Mouse (Mus musculus) limb, embryonic 13.5 days (tissue): ENCODE data around the gene Wasf3. TPM values are rescaled to one million over a fixed set of nuclear protein-coding genes. Genes with fewer than 3 reads are reported as not detected.
A peak's percentile ranks its signal among the peaks of the same experiment; 100 is the strongest.

Experiments used
- ATAC-seq: fragments of 200-750 bp; cut with Nextera tagmentation; 2 replicates; pipeline ENCODE4 v1.8.0; 2017; ENCODE audit warnings: low read depth, moderate number of reproducible peaks, moderate TSS enrichment; ENCODE audit not compliant: low FRiP score
- H3K27ac ChIP-seq: fragments of 300-500 bp; sonication (generic); 2 replicates; pipeline ENCODE4 v1.5.1; 2015; ENCODE audit warnings: inconsistent platforms, mild to moderate bottlenecking, moderate library complexity
- H3K27me3 ChIP-seq: fragments of 300-500 bp; sonication (generic); 2 replicates; pipeline ENCODE4 v1.6.1; 2015; ENCODE audit warnings: mild to moderate bottlenecking, inconsistent platforms
- H3K36me3 ChIP-seq: fragments of 300-500 bp; sonication (generic); 2 replicates; pipeline ENCODE4 v1.6.1; 2015; ENCODE audit warnings: inconsistent platforms, mild to moderate bottlenecking, moderate library complexity
- H3K4me1 ChIP-seq: fragments of 300-500 bp; sonication (generic); 2 replicates; pipeline ENCODE4 v1.6.1; 2015; ENCODE audit warnings: inconsistent platforms
- H3K4me2 ChIP-seq: fragments of 300-500 bp; sonication (generic); replicated peaks from 2 replicates; pipeline ENCODE4 v1.6.1; 2015; ENCODE audit warnings: inconsistent platforms, mild to moderate bottlenecking, moderate library complexity
- H3K4me3 ChIP-seq: fragments of 300-500 bp; sonication (generic); 2 replicates; pipeline ENCODE4 v1.5.1; 2015; ENCODE audit warnings: moderate library complexity, mild to moderate bottlenecking, inconsistent platforms
- H3K9ac ChIP-seq: fragments of 300-500 bp; sonication (generic); 2 replicates; pipeline ENCODE4 v1.6.1; 2015; ENCODE audit warnings: mild to moderate bottlenecking, inconsistent platforms
- H3K9me3 ChIP-seq: fragments of 300-500 bp; sonication (generic); 2 replicates; pipeline ENCODE4 v1.6.1; 2016; ENCODE audit warnings: inconsistent platforms
- WGBS: fragments of 180-500 bp; shearing (Covaris S2); methylation state at CpG from one replicate; pipeline ENCODE4 v1.1.7; 2015; 5-methylcytosine and 5-hydroxymethylcytosine counted together
- polyA plus RNA-seq: library from polyadenylated mRNA; unstranded; fragments of >200 nt; fragmentation: Nextera tagmentation; extraction: Ambion mirVana; gene quantifications from 2 replicates; pipeline ENCODE4 v1.2.1, GENCODE M21; 2015

Wasf3 gene
- polyA plus RNA-seq, result 3.7 and 4.5 TPM in 2 replicates

DNA sequence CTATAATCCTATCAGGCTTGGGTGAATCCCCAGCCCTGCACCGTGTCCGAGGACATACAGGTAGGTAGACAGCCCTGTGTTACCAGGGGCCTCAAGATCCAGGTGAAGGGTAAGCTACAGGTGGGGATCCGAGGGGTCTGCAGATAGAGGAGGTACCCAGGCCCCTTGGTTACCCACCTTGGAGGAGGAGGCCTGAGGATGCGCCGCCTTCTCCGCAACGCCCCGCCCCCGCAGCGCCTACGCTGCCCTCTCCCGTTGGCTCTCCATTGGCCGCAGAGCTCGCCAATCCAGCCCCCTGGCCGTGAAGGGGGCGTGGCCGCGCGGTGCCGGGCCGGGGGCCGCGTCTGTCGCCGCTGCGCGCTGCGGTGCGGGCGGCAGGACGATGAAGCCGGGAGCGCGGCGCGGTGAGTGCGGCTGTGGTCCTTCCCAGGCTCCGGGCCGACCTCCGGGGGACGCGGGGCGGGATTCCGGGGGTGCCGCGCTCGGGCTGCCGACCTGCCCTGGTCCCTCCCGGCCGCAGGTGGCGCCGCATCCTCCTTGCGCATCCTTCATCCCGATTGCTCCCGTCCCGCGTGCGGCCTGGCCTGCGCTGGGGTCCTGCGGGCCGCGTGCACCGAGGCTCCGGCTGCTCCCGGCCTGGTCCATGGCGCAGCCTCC, at the start of gene Wasf3:
TSS of gene Wasf3 (plus strand) at position 51 of the 657 bp plus-strand sequence.
- peak within 1 kb of the TSS; percentile 81 for H3K9ac ChIP-seq
- peaks cover 5% of the 10 kb centered on the region for H3K4me1 ChIP-seq
- H3K27ac ChIP-seq, result no peak within 1 kb of the TSS
- ATAC-seq, result peak; percentile 94
- peak within 1 kb of the TSS; percentile 70 for H3K4me3 ChIP-seq
- no peaks in the 10 kb centered on the region for H3K27me3 ChIP-seq
- no peaks in the 10 kb centered on the region for H3K9me3 ChIP-seq
- no peaks in the 10 kb centered on the region for H3K36me3 ChIP-seq
- under 1% methylated on average over 66 of the region's 66 CpGs for WGBS
- H3K4me2 ChIP-seq, result peak within 1 kb of the TSS; percentile 84

DNA sequence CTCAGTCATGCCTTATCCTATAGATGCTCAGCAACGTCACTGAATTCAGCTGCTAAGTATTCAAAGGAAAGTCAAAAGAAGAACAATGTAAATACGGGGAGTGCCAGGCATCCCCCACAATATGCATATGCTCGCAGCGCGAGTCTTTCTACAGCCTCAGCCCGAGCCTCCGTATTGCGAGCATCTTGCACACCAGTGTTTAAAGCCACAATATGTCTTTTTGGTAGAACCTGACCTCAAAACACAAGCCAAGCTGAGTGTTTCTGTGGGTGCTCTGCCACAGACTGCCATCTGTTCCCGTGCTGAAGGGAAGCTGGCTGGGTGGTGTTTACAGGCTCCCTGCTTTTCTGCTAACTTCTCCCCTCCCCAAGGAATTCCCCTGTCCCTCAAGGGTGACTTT, 46.7 kb upstream of the Wasf3 start:
- Histone ChIP-seq H3K4me1 (no peaks in the 10 kb centered on the region), H3K4me2 (no peak overlapping the region), H3K36me3 (no peaks in the 10 kb centered on the region), H3K9me3 (no peaks in the 10 kb centered on the region), H3K27me3 (no peaks in the 10 kb centered on the region), H3K27ac (no peak overlapping the region), H3K4me3 (no peak overlapping the region), H3K9ac (no peak overlapping the region)
- 57% methylated on average over 9 of the region's 9 CpGs for WGBS
- ATAC-seq, result no peak

DNA sequence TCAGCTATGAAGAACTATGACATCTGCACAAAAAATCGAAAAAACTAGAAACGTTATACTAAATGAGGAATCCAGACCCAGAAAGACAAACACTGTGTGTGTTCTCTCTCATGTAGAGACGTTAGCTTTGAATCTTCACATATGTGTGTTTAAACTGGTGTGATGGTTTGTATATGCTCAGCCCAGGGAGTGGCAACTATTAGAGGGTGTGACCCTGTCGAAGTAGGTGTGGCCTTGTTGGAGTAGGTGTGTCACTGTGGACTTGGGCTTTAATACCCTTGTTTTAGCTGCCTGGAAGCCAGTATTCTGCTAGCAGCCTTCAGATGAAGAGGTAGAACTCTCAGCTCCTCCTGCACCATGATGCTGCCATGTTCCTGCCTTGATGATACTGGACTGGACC, 44.7 kb upstream of the Wasf3 start:
- no peak overlapping the region for H3K9ac ChIP-seq
- H3K36me3 ChIP-seq, result no peaks in the 10 kb centered on the region
- H3K27me3 ChIP-seq, result no peaks in the 10 kb centered on the region
- ATAC-seq, result no peak
- no peak overlapping the region for H3K4me2 ChIP-seq
- no peak overlapping the region for H3K27ac ChIP-seq
- H3K9me3 ChIP-seq, result no peaks in the 10 kb centered on the region
- no peaks in the 10 kb centered on the region for H3K4me1 ChIP-seq
- H3K4me3 ChIP-seq, result no peak overlapping the region
- 84% methylated on average over 4 of the region's 4 CpGs for WGBS

DNA sequence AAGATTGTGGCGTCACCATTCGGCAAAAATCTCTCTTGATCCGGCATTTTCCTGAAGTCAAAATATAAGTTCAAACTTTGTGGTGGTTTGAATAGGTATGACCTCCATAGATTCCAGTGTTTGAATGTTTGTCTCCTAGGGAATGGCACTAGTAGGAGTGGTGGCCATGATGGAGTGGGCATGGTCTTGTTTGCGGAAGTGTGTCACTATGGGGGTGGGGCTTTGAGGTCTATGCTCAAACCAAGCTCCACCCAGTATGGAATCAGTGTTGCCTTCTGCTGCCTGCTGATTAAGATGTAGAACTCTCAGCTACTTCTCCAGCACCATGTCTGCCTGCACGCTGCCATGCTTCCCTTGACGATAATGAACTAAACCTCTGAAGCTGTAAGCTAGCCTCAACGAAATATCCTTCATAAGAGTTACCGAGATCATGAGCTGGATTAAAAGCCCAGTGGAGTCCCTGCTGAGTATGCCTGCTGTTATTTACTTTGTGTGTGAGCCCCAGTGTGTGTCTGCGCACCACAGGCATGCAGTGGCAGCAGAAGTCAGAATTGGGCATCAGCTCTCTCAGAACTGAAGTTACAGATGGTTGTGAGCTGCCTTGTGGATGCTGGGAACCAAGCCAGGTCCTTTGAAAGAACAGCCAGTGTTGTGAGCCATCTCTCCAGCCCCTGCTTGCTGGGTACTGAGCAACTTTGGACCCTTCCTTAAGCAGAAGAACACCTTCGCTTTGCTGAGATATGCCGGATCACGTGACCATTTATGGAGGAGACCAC, 39.7 kb upstream of the Wasf3 start:
- no peak for ATAC-seq
- Histone ChIP-seq H3K36me3 (no peaks in the 10 kb centered on the region), H3K9ac (no peak overlapping the region), H3K9me3 (no peaks in the 10 kb centered on the region), H3K27ac (no peak overlapping the region), H3K27me3 (no peaks in the 10 kb centered on the region), H3K4me2 (no peak overlapping the region), H3K4me3 (no peak overlapping the region), H3K4me1 (no peaks in the 10 kb centered on the region)
- WGBS, result 89% methylated on average over 12 of the region's 12 CpGs

DNA sequence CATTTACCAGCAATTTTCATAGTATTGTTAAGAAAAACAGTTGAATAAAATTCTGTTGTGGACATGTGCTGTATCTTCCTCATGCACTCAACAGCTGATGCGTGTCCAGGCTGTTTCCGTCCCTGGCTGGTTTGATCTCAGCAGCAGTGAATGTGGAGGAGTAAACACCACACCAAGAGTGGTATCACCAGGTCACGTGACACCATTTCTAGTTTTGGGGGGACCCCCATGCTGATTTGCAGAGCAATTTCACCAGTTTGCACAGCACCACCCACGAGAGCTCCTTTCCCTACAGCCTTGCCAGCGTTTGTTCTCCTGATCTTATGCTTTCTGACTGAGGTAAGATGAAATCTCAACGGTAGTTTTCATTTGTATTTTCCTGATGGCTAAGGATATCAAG, 37.7 kb upstream of the Wasf3 start:
- H3K27me3 ChIP-seq, result no peaks in the 10 kb centered on the region
- no peaks in the 10 kb centered on the region for H3K4me1 ChIP-seq
- H3K27ac ChIP-seq, result no peak overlapping the region
- H3K4me3 ChIP-seq, result no peak overlapping the region
- no peaks in the 10 kb centered on the region for H3K9me3 ChIP-seq
- ATAC-seq, result no peak
- H3K9ac ChIP-seq, result no peak overlapping the region
- H3K36me3 ChIP-seq, result no peaks in the 10 kb centered on the region
- no peak overlapping the region for H3K4me2 ChIP-seq
- 77% methylated on average over 6 of the region's 6 CpGs for WGBS

DNA sequence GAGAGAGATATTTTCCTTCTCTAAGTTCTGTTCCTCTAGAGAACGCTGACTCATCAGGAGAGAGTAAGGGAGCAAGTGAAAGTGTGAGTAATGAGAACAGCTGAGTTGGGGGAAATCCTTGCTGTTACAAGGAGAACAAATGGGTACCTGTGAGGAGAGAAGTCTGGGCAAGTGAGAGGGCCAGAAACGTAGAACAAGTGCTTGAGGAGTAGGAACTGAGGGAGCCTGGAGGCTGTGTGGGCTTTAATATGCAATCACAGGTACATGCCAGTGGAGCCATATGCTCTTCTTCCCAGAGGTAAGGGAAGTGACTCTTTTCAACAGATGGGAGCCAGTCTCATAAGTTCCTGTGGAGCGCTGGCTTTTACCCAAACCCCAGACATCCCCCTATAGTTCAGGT, 35.6 kb upstream of the Wasf3 start:
- H3K4me3 ChIP-seq, result no peak overlapping the region
- 74% methylated on average over 3 of the region's 3 CpGs for WGBS
- no peak overlapping the region for H3K9ac ChIP-seq
- H3K27me3 ChIP-seq, result no peaks in the 10 kb centered on the region
- 0 out of 2 replicates have a peak, but pooled peaks cover 4% of the 10 kb centered on the region for H3K9me3 ChIP-seq
- H3K4me2 ChIP-seq, result no peak overlapping the region
- ATAC-seq, result no peak
- no peak overlapping the region for H3K27ac ChIP-seq
- no peaks in the 10 kb centered on the region for H3K36me3 ChIP-seq
- H3K4me1 ChIP-seq, result no peaks in the 10 kb centered on the region

DNA sequence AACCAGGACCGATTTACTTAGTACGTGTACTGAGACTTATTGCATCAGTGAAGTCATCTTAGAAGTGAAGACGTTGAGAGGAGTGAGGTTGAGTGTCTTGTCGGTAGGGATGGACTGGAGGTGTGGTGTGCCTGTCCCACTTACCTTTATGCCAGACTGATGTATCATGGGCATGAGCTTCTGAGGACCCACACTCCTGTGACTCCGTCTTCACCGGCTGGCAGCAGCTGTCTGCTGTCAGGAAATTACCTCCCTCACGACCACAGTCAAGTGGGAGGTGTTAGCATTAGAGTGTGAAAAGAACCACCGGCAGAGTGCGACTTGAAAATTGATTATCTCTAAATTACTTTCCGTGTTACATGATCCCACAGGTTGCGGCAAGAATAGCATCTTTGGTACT, 34.0 kb upstream of the Wasf3 start:
- no peak overlapping the region for H3K4me3 ChIP-seq

DNA sequence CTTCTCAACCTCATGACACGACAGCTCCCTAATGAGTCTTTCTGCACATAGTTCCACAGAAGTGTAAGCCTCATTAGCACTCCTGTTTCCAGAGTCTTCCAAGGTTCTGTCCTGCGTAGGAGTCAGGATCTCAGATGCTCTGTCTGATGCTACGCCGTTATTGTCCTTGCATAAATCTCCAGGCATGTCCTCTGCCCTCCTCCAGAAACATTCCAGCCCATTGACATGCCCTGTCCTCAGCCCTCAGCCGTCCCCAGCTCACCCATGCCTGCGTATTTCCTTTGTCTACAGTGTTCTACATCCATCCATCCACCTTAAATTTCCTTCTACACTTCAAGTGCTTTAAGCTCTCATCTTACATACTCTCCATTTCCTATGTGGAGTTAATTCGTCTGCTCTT, 32.8 kb upstream of the Wasf3 start:
- H3K4me3 ChIP-seq, result no peak overlapping the region
- H3K4me2 ChIP-seq, result no peak overlapping the region
- 87% methylated on average over 7 of the region's 7 CpGs for WGBS
- 0 out of 2 replicates have a peak, but pooled peaks cover 4% of the 10 kb centered on the region for H3K9me3 ChIP-seq
- H3K27me3 ChIP-seq, result no peaks in the 10 kb centered on the region
- no peak overlapping the region for H3K27ac ChIP-seq
- H3K9ac ChIP-seq, result no peak overlapping the region
- no peak for ATAC-seq
- no peaks in the 10 kb centered on the region for H3K36me3 ChIP-seq
- no peaks in the 10 kb centered on the region for H3K4me1 ChIP-seq

More for the DNA sequence above, 34.0 kb upstream of the Wasf3 start:
- Histone ChIP-seq H3K9ac (no peak overlapping the region), H3K4me1 (no peaks in the 10 kb centered on the region), H3K27ac (no peak overlapping the region), H3K36me3 (no peaks in the 10 kb centered on the region), H3K9me3 (0 out of 2 replicates have a peak, but pooled peaks cover 4% of the 10 kb centered on the region), H3K27me3 (no peaks in the 10 kb centered on the region), H3K4me2 (no peak overlapping the region)
- 75% methylated on average over 11 of the region's 11 CpGs for WGBS
- ATAC-seq, result no peak

DNA sequence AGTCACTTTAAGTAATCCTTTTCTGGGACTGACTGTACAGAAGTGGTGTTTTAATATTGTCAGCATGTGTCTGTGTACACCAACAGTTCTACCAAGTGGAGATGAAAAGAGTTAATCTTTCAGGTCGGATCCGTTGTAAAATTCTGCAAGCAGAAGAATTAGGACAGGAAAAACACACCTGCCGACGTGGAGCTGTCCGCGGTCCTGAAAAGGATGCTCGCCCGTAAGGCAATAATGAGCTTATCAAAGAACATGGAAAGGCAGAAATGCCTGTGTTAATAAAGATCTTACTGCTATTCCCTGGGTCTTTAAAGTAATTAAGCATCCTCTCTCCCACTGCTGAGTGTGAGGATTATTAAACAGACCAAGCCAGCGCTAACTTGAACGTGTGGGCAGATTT, 24.4 kb upstream of the Wasf3 start:
- ATAC-seq, result no peak

DNA sequence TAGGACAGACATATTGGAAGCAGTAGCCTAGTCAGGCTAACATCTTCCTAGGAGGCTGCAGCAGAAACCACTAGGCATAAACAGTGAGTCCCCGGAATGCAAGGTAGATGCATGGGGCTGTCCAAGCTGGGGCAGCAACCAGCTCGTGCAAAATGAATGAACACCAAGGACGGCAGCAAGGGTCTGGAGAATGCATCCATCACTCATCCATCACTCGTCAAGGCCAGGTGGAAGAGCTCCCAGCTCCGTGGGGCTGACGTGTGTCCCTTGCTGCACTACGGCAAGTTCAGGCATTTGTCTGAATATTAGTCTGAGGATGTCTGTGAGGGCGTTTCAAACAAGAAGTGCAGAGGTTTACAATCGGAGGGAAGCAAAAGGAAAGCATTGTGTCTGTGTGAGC, 22.1 kb upstream of the Wasf3 start:
- Histone ChIP-seq H3K4me3 (no peak overlapping the region), H3K27ac (no peak overlapping the region), H3K9ac (no peak overlapping the region), H3K36me3 (no peaks in the 10 kb centered on the region), H3K9me3 (no peaks in the 10 kb centered on the region), H3K4me1 (no peaks in the 10 kb centered on the region), H3K4me2 (no peak overlapping the region), H3K27me3 (no peaks in the 10 kb centered on the region)
- no peak for ATAC-seq
- 83% methylated on average over 9 of the region's 9 CpGs for WGBS

More for the DNA sequence above, 24.4 kb upstream of the Wasf3 start:
- no peaks in the 10 kb centered on the region for H3K4me1 ChIP-seq
- H3K4me3 ChIP-seq, result no peak overlapping the region
- no peak overlapping the region for H3K4me2 ChIP-seq
- 29% methylated on average over 10 of the region's 10 CpGs for WGBS
- H3K9me3 ChIP-seq, result no peaks in the 10 kb centered on the region
- H3K36me3 ChIP-seq, result no peaks in the 10 kb centered on the region
- no peak overlapping the region for H3K9ac ChIP-seq
- no peak overlapping the region for H3K27ac ChIP-seq
- H3K27me3 ChIP-seq, result no peaks in the 10 kb centered on the region

DNA sequence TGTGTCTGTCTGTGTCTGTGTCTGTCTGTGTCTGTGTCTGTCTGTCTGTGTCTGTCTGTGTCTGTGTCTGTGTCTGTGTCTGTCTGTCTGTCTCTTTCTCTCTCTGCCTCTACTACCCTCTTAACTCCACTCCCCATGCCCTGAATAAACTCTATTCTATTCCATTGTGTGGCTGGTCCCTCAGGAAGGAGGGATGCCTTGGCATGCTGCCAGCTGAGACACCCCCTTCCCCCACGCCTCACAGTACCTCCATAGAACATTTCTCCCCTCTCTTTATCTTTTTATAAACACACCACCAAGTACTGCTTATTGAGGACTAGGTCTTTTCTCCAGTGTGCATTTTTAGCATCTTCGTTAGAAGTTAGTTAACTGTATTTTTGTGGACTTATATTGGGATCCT, 16.4 kb upstream of the Wasf3 start:
- no peak for ATAC-seq
- WGBS, result 81% methylated on average over 2 of the region's 2 CpGs
- H3K36me3 ChIP-seq, result no peaks in the 10 kb centered on the region
- H3K9ac ChIP-seq, result no peak overlapping the region
- H3K4me1 ChIP-seq, result no peaks in the 10 kb centered on the region
- no peaks in the 10 kb centered on the region for H3K27me3 ChIP-seq
- H3K9me3 ChIP-seq, result no peaks in the 10 kb centered on the region
- no peak overlapping the region for H3K4me3 ChIP-seq
- no peak overlapping the region for H3K4me2 ChIP-seq
- no peak overlapping the region for H3K27ac ChIP-seq

DNA sequence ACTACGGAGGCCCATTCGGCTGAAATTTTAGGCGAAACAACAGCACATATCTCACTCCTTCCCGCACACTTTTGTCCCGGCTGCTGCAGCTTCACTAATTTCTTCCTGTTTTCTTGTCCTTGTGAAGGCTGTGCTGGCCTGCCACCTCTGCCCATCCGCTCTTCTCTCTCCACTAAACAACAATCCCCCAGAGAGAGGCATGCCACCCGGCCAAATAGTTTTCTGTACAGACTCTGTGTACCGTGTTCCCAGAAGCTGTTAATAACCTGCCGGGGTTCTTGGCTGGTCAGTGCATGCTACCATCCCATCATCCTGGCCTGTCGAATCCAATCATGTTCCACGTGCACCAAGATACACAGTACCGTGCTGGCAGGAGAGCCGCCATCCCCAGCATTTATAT, 15.8 kb upstream of the Wasf3 start:
- H3K4me1 ChIP-seq, result no peaks in the 10 kb centered on the region
- no peak overlapping the region for H3K4me3 ChIP-seq
- no peak for ATAC-seq
- no peak overlapping the region for H3K9ac ChIP-seq
- no peaks in the 10 kb centered on the region for H3K27me3 ChIP-seq
- no peaks in the 10 kb centered on the region for H3K36me3 ChIP-seq
- no peak overlapping the region for H3K4me2 ChIP-seq
- 87% methylated on average over 13 of the region's 13 CpGs for WGBS
- no peaks in the 10 kb centered on the region for H3K9me3 ChIP-seq
- no peak overlapping the region for H3K27ac ChIP-seq
